Mouse (Mus musculus): Measurements from ENCODE around the gene Ddah1.
"Not testable (repeated sequence)": the region's sequence is repeated elsewhere in the genome, so short reads cannot be mapped to it uniquely, and the experiment has no call there.

Gene Ddah1

GRCm38 (mm10) chr3:145873271-145873670, 114.8 kb downstream of the Ddah1 start:
- DNase-seq, result no peak

DNA sequence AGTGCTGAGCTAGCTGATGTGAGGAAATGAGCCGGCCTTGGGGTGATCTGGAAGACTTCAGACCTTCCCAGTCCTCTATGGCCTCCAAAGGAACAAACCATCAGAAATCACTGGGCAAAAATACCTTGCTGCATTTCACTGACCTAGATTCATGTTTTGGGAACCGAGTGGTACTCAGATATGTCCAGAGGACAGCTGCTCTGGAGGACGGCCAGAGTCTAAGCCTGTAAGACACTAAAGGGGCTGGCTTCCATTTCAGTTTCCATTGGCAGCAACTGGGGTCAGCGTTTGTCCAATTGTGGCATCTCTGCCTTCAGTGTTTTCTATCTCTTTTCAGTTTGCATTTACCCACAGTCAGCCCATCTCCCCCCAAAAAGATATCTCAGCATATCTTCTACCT, 115.7 kb downstream of the Ddah1 start:
- no peak for DNase-seq

GRCm38 (mm10) chr3:145876120-145876519, 117.6 kb downstream of the Ddah1 start:
- DNase-seq, result no peak

DNA sequence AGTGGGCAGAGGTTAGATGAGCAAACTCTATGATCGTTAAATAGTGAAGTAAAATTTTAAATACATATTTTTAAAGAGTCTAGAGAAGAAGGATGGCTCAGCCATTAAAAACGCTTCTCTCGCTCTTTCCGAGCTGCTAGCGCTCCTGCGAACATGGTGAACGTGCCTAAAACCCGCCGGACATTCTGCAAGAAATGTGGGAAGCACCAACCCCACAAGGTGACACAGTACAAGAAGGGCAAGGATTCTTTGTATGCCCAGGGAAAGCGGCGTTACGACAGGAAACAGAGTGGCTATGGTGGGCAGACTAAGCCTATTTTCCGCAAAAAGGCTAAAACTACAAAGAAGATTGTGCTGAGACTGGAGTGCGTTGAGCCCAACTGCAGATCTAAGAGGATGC, 120.4 kb downstream of the Ddah1 start:
- not testable (repeated sequence) for DNase-seq

DNA sequence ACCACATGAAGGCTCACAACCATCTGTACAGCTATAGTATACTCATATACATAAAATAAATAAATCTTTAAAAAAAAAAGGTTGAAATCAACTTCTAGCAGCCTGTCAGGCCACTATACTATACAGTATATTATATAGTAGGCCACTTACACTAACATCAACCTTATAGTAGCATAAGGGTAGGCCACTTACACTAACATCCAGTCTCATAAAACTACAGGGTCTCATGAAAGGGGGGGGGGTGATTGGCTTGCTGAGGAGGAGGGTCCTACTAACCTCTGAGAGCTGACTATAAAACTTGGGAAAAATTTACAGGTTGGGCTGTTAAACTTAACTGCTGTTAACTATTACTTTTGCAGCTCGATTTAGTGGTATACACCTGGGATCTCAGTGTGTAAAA, 121.9 kb downstream of the Ddah1 start:
- DNase-seq, result no peak

DNA sequence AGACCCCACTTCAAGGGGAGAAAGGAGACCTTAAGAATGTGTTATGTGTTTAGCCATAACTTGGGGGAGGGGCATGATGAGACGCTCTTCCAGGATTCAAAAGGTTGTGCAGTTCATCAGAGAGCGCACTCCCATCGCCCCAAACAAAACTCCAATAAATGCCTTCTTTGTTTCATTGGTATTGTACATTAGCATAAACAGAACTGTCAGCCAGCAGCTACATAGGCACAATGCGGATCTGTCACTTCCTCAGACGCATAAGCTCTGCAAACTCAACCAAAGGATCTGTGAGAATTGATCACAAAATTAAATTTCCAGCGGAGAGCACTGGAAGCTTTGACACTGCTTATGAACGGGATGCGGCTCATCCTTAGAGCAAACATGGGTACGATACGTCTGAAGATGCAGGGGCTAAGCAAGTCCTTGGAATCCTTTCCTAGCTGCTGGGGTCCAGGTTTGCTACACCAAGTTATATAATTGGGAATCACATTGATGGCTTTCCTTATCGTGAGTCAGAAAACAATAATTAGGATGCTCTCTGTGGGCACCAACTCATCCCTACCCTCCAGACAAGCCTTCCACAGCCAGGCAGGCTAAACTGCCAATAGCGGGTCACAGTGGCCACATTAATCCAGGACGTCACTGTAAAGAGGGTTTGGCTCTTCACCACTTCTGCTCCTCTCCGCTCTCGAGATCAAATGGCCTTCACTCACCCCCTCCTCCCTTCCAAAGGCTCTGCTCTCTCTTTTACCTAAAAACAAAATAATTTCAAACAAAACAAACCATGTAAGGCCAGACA, 123.8 kb downstream of the Ddah1 start:
- no peak for DNase-seq

DNA sequence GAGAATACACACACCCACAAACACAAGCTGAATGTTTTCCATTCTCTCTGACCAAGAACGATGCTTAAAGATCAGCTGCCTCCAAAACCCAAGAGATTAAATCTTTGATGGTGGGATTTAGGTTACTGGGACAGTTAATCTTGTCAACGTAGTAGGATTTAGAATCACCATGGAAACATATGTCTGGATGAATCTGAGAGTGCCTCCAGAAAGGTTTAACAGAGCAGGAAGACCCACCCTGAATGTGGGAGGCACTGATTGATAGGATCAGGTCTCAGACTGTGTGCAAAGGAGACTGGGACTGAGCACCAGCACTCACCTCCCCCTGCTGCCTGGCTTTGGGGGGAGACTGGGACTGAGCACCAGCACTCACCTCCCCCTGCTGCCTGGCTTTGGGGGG, 124.8 kb downstream of the Ddah1 start:
- DNase-seq, result no peak

- DNase-seq, result peak; percentile 23
Observed at GRCm38 (mm10) chr3:145885376-145885775, 126.9 kb downstream of the Ddah1 start.

GRCm38 (mm10) chr3:145885851-145886464, 127.5 kb downstream of the Ddah1 start:
- no peak for DNase-seq

DNA sequence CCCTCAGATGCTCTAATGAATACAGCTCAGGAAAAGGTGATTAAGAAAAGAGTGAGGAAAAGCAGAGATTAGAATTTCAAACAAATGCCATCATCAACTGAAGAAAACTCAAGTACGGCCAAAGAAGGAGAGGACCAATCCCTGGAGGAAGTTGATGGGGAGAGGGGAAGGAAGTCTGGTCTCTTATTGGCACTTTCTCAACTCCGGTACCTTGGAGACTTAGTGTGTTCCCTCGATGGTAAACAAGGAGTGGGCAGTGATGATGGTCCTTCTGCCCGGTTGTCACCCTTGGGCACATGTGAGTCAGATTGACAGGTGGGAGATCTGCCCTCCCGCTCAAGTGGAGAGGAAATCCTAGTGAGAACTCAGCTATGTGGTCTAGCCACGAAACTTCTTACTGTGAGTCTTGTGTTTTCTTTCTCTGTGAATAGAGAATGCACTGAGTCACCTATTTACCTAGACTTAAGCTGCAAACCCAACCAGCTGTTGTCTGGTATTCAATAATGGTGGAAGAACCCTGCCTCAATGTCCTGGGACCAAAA, 129.0 kb downstream of the Ddah1 start:
- DNase-seq, result no peak

- DNase-seq, result peak; percentile 56
Observed at GRCm38 (mm10) chr3:145890346-145891132, 132.1 kb downstream of the Ddah1 start.

DNA sequence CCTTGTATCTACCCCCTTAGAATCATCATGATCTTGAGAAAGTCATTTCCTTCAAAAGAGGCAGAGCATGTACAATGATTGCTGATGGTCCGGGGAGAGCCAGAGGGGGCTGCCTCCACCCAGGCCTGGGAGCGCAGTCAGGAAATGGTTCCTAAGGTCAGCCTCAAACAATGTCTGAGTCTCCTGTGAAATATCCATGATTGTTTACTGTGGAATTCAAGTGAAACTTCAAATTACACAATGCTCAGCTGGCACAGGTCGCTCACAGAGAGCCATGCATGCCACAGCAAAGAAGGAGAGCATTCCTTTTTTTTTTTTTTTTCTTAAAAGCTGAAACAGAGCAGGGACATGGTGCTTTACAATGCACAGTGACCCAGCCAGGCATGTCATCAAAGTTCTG, 134.0 kb downstream of the Ddah1 start:
- no peak for DNase-seq

DNA sequence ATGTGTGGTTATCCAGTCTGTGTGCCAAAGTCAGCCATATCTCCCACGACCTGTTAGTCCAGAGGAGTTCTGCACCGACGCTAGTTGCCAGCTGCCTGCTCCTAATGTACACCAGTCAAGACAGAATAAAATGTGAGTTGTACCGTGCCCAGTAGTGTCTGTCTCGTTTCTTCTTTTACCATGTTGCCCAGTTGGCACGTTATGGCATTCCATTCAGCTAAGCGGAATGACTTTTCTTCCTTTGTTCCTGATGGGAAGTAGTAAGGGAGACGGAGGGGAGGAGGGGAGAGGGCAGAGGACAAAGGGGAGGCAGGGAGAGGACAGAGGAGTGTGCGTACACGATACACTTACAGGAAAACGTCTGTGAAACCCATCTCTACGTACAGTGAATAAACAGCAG, 135.7 kb downstream of the Ddah1 start:
- DNase-seq, result no peak

DNA sequence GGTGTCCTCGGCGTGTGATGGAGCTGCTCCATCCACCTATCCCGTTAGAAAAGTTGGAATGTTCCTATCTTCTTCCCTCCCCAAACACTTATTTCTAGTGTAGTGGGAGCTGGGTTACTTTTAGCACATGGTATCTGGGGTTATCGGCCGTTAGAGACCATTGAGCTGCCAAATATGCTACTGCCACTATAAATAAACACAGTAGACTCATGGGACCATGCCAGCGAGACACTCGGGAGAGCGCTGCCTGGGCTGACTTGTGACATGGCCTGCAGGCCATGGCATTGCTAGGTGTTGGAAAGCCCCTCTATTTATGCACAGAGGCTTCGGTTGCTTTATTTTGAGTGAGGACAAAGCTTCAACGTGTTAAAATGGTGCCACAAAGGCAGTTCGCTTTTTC, 139.3 kb downstream of the Ddah1 start:
- DNase-seq, result no peak

DNA sequence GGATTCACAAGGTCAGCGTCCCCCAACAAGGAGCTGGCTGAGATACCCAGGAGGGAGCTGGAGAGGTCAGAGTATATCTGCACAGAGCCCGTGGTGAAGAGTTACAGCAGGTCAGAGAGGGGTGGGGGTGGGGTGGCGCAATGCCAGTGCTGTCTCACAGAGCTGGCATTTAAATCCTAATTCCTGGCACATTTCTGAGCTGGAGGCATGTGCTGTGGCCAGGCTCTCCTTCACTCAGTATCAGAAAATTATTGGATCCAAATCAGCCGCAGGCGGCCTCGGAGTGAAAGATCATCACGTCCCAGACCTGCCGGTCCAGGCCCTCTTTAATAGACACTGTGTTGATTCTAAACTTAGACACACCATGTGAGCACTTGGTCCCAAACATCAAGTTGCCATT, 141.4 kb downstream of the Ddah1 start:
- DNase-seq, result no peak

DNA sequence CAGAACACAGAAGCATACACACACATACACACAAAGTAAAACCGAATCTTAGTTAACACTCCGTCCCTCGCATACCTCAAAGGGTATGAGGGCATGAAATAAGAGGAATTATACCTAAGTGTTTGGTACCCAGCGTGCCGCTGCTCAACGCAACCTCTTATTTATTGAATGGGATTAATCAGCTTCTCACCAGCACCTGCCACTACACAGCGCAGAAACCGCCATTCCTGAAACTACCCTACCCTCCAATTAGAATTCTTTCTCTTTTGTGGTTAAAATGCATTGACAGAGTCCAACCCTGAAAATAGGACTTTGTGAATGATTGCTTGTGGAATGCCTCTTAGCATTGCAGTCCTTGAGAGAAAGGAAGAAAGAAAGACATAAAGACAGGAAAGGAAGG, 145.1 kb downstream of the Ddah1 start:
- no peak for DNase-seq

DNA sequence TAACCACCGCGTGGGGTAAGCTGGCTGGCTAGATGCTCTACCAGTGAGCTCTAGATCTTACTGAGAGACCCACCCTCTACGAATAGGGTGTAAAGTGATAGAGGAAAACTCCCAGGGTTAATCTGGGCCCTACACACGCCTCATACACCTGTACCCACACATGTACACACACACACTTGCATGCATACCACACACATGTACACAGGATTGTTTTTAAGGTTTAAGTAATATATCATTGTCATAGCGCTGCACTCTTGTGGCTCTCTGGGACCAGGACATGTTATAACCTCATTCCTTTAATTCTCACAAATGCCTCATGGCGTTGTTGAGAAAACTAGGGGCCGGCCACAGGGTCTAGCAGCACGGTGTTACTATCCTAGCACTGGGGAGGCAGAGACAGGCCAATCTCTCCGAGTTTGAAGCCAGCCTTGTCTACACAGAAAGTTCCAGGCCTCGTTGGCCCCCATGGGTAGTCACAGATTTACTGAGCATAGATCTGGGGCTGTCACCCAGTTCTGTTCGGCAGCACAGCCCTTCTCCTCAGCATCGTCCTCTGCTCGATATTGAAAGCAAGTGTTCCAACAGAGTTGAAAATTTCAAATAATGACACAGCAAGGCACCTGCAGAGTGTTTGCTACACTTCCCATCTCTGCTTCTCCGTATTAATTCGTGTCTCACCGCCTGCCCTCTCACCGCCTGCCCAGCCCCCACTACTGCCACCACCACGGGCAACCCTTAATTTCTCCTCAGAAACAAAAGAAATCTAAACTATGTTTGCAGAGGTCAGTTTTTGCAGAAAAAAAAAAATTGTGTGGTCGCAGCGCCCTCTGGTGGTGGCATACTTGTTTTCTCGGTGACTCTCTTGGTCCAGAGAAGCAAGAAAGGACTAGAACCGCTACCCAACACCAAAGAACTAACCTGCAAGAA, 146.6 kb downstream of the Ddah1 start:
- DNase-seq, result peak; percentile 38

- DNase-seq, result no peak
Observed at GRCm38 (mm10) chr3:145906582-145906981, 148.1 kb downstream of the Ddah1 start.

GRCm38 (mm10) chr3:145912512-145912911, 154.0 kb downstream of the Ddah1 start:
- no peak for DNase-seq

GRCm38 (mm10) chr3:145913263-145913662, 154.8 kb downstream of the Ddah1 start:
- DNase-seq, result no peak

- not testable (repeated sequence) for DNase-seq
Observed at GRCm38 (mm10) chr3:145913942-145914341, 155.5 kb downstream of the Ddah1 start.

DNA sequence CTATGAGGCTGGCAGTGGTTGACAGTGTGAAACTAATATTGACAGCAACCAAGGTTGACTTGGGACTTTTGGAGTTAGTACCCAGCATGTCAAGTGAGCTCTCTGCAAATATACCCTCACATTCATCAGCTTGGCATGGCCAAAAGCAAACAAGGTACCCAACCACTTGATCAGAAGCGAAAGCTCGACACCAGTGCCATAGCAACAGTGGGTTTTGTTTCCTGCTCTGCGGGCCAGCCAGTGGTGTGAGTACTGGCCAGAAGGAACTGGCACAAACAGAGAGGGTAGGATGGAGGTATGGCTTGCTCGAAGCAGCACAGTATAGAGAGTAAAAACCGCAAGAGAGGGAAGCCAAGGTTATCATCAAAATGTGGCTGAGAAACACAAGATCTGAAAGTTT, 157.9 kb downstream of the Ddah1 start:
- no peak for DNase-seq
